Mouse (Mus musculus) hematopoietic stem cell, adult 5-6 weeks (primary cell): ENCODE measurements around the gene Entr1. TPM values are rescaled to one million over a fixed set of nuclear protein-coding genes. Genes with fewer than 3 reads are reported as not detected.

Source experiments
- total RNA-seq: library from RNA; stranded (forward); fragments of 172-1452, 232-1000 nt; gene quantifications from 2 replicates; pipeline ENCODE4 v1.2.3, GENCODE M21; 2017

Gene Entr1
- total RNA-seq, 1 experiment from 2014 or later: 60.1 TPM

Other genes with a start within 250 kb of the Entr1 start
- not detected in 2 replicates for gene Lhx3, start 181.0 kb downstream of the Entr1 start, total RNA-seq
- 6.9 and 7.3 TPM in 2 replicates for gene Qsox2, start 151.8 kb downstream of the Entr1 start, total RNA-seq
- not detected in 2 replicates for gene Ccdc187, start 94.8 kb downstream of the Entr1 start, total RNA-seq
- gene Gpsm1, start 73.8 kb downstream of the Entr1 start, total RNA-seq: 19.9 and 29.3 TPM in 2 replicates
- 6.4 and 11.1 TPM in 2 replicates for gene Dnlz, start 37.2 kb downstream of the Entr1 start, total RNA-seq
- 13.4 and 20.8 TPM in 2 replicates for gene Card9, start 28.4 kb downstream of the Entr1 start, total RNA-seq
- gene Snapc4, start 8.7 kb downstream of the Entr1 start, total RNA-seq: 44.4 and 48.7 TPM in 2 replicates
- gene Pmpca, start within 50 bp of the Entr1 start, total RNA-seq: 56.2 and 66.3 TPM in 2 replicates
- 11.7 and 17.3 TPM in 2 replicates for gene Inpp5e, start 19.9 kb upstream of the Entr1 start, total RNA-seq
- 30.8 and 50.0 TPM in 2 replicates for gene Sec16a, start 55.9 kb upstream of the Entr1 start, total RNA-seq
- gene Notch1, start 127.3 kb upstream of the Entr1 start, total RNA-seq: 21.6 and 23.7 TPM in 2 replicates
- 145 and 179 TPM in 2 replicates for gene Egfl7, start 190.7 kb upstream of the Entr1 start, total RNA-seq
- 0.88 TPM in 1 of 2 replicates, not detected in the other for gene Gm20532, start 197.3 kb upstream of the Entr1 start, total RNA-seq
- 49.6 and 81.5 TPM in 2 replicates for gene Agpat2, start 215.1 kb upstream of the Entr1 start, total RNA-seq
- 28.3 and 57.6 TPM in 2 replicates for gene Fam69b, start 239.1 kb upstream of the Entr1 start, total RNA-seq